Comparison of ENCODE assay signal across 11 mouse cellular contexts in genomic region chr13:100776710-100777109, GRCm38 (mm10). TPM values are rescaled to one million over a fixed set of nuclear protein-coding genes. Genes with fewer than 3 reads are reported as not detected.
DNase-seq lines count a peak whose midpoint lies in the region; ATAC-seq and TF ChIP-seq lines count a peak whose summit lies in the region.
"Had no signal": no experiment of that assay in that cellular context is flagged by ENCODE, and none has a peak within 500 bp of the region (broad histone marks: within the 10 kb centered on the region; RNA-seq: fewer than 3 reads in every experiment).

No protein-coding gene starts in this region.

- peak overlapping the region; percentile 31; the same call in 1 of the 2 replicates for H3K27ac ChIP-seq in hindbrain, embryonic 12.5 days
- H3K27ac ChIP-seq in hindbrain, embryonic 11.5 days (ENCODE audit: low read depth, low read length) = no peak overlapping the region
- H3K27ac ChIP-seq in stomach, embryonic 15.5 days = no peak overlapping the region
- H3K27ac ChIP-seq in stomach, postnatal 0 days (replicated peaks) = no peak overlapping the region
- H3K27ac ChIP-seq in liver, embryonic 12.5 days = peak overlapping the region; percentile 86

- WGBS in hindbrain, embryonic 12.5 days = 71% methylated on average over 6 of the region's 6 CpGs
- WGBS in hindbrain, embryonic 11.5 days = 68% methylated on average over 6 of the region's 6 CpGs
- 58% methylated on average over 6 of the region's 6 CpGs for WGBS in stomach, embryonic 15.5 days
- 56% methylated on average over 6 of the region's 6 CpGs for WGBS in stomach, postnatal 0 days
- WGBS in liver, embryonic 12.5 days (ENCODE audit: insufficient replicate concordance) = 51% methylated on average over 6 of the region's 6 CpGs

- H3K27me3 ChIP-seq in hindbrain, embryonic 12.5 days = no peaks in the 10 kb centered on the region
- no peaks in the 10 kb centered on the region for H3K27me3 ChIP-seq in hindbrain, embryonic 11.5 days (ENCODE audit: control insufficient read depth, insufficient read depth, low read length)
- H3K27me3 ChIP-seq in stomach, embryonic 15.5 days (replicated peaks) = no peaks in the 10 kb centered on the region
- H3K27me3 ChIP-seq in stomach, postnatal 0 days (ENCODE audit: control insufficient read depth, insufficient read depth, low read length) = no peaks in the 10 kb centered on the region
- H3K27me3 ChIP-seq in liver, embryonic 12.5 days (replicated peaks) = no peaks in the 10 kb centered on the region

- peaks cover 11% of the 10 kb centered on the region; the same call in 1 of the 2 replicates for H3K36me3 ChIP-seq in hindbrain, embryonic 12.5 days
- no peaks in the 10 kb centered on the region; the same call in 1 of the 2 replicates for H3K36me3 ChIP-seq in hindbrain, embryonic 11.5 days (ENCODE audit: control insufficient read depth, insufficient read depth, low read length)
- peaks cover 12% of the 10 kb centered on the region for H3K36me3 ChIP-seq in stomach, embryonic 15.5 days
- no peaks in the 10 kb centered on the region for H3K36me3 ChIP-seq in stomach, postnatal 0 days (ENCODE audit: control insufficient read depth, insufficient read depth, low read length)
- H3K36me3 ChIP-seq in liver, embryonic 12.5 days = peaks cover 74% of the 10 kb centered on the region

- H3K4me2 ChIP-seq in hindbrain, embryonic 12.5 days (replicated peaks) = 0 out of 2 replicates have a peak overlapping the region, but pooled peaks have one; percentile 91
- H3K4me2 ChIP-seq in hindbrain, embryonic 11.5 days (replicated peaks; ENCODE audit: low read depth, low read length) = no peak overlapping the region
- peak overlapping the region; percentile 88; the same call in 1 of the 2 replicates for H3K4me2 ChIP-seq in stomach, embryonic 15.5 days
- H3K4me2 ChIP-seq in stomach, postnatal 0 days (replicated peaks; ENCODE audit: low read depth) = no peak overlapping the region
- peak overlapping the region; percentile 91 for H3K4me2 ChIP-seq in liver, embryonic 12.5 days

- no peak for ATAC-seq in hindbrain, embryonic 12.5 days (ENCODE audit: low FRiP score)
- no peak for ATAC-seq in hindbrain, embryonic 11.5 days (ENCODE audit: low FRiP score)
- ATAC-seq in stomach, embryonic 15.5 days (ENCODE audit: insufficient read depth, low FRiP score, low read depth) = no peak
- ATAC-seq in stomach, postnatal 0 days (ENCODE audit: low FRiP score, low TSS enrichment) = no peak
- ATAC-seq in liver, embryonic 12.5 days = no peak
- ATAC-seq in granulocyte monocyte progenitor cell, adult 5-6 weeks (replicated peaks; ENCODE audit: poor library complexity, severe bottlenecking) = no peak

- DNase-seq in hindbrain, embryonic 11.5 days (ENCODE audit: low spot score) = no peak
- no peak for DNase-seq in stomach, postnatal 0 days (ENCODE audit: low spot score)
- no peak for DNase-seq in yolk sac, embryonic 10.5 days (ENCODE audit: low spot score)
- no peak for DNase-seq in adrenal gland, postnatal 10 days
- DNase-seq: gastrocnemius, adult 2 months; thymus, adult 18-20 months had no signal

- peak overlapping the region; percentile 75; the same call in 1 of the 2 replicates for H3K4me3 ChIP-seq in hindbrain, embryonic 12.5 days
- H3K4me3 ChIP-seq in hindbrain, embryonic 11.5 days (ENCODE audit: low read depth, low read length) = no peak overlapping the region
- no peak overlapping the region for H3K4me3 ChIP-seq in stomach, embryonic 15.5 days (replicated peaks)
- no peak overlapping the region for H3K4me3 ChIP-seq in stomach, postnatal 0 days (ENCODE audit: low read depth, low read length)
- no peak overlapping the region for H3K4me3 ChIP-seq in liver, embryonic 12.5 days

- H3K9me3 ChIP-seq in hindbrain, embryonic 12.5 days (replicated peaks) = no peaks in the 10 kb centered on the region
- no peaks in the 10 kb centered on the region for H3K9me3 ChIP-seq in hindbrain, embryonic 11.5 days (ENCODE audit: control insufficient read depth, low read length)
- H3K9me3 ChIP-seq in stomach, embryonic 15.5 days = no peaks in the 10 kb centered on the region
- no peaks in the 10 kb centered on the region for H3K9me3 ChIP-seq in stomach, postnatal 0 days (ENCODE audit: control insufficient read depth, low read length)
- H3K9me3 ChIP-seq in liver, embryonic 12.5 days (replicated peaks) = no peaks in the 10 kb centered on the region

- H3K4me1 ChIP-seq in hindbrain, embryonic 12.5 days = peaks cover 16% of the 10 kb centered on the region
- H3K4me1 ChIP-seq in hindbrain, embryonic 11.5 days (replicated peaks; ENCODE audit: control insufficient read depth, insufficient read depth, low read length) = no peaks in the 10 kb centered on the region
- H3K4me1 ChIP-seq in stomach, embryonic 15.5 days = peaks cover 3% of the 10 kb centered on the region
- 0 out of 2 replicates have a peak, but pooled peaks cover 4% of the 10 kb centered on the region for H3K4me1 ChIP-seq in stomach, postnatal 0 days (replicated peaks; ENCODE audit: control insufficient read depth, insufficient read depth)
- peaks cover 79% of the 10 kb centered on the region for H3K4me1 ChIP-seq in liver, embryonic 12.5 days

- no peak overlapping the region for H3K9ac ChIP-seq in hindbrain, embryonic 12.5 days
- H3K9ac ChIP-seq in hindbrain, embryonic 11.5 days (ENCODE audit: low read depth, low read length) = no peak overlapping the region
- H3K9ac ChIP-seq in stomach, embryonic 15.5 days = no peak overlapping the region
- H3K9ac ChIP-seq in stomach, postnatal 0 days (ENCODE audit: low read length) = no peak overlapping the region
- H3K9ac ChIP-seq in liver, embryonic 12.5 days = peak overlapping the region; percentile 89; the same call in 1 of the 2 replicates

- no peak for TF ChIP-seq CTCF in stomach, postnatal 0 days (IDR thresholded peaks at IDR 0.05; ENCODE audit: low read depth)

- TF ChIP-seq EP300 in stomach, postnatal 0 days (optimal IDR thresholded peaks at IDR 0.05) = no peak

RNA-seq across cellular contexts. Expression of gene Cenph, which starts 1.0 kb away (rescaled TPM):
- 29.1 and 31.3 TPM in 2 replicates for polyA plus RNA-seq in hindbrain, embryonic 12.5 days (2016; fragmentation: Nextera tagmentation; extraction: Ambion mirVana)
- 46.6 and 48.0 TPM in 2 replicates for polyA plus RNA-seq in hindbrain, embryonic 11.5 days (2014; fragmentation: Nextera tagmentation; extraction: Ambion mirVana)
- 28.0 and 33.9 TPM in 2 replicates for polyA plus RNA-seq in stomach, embryonic 15.5 days (2015; fragmentation: Nextera tagmentation; extraction: Ambion mirVana)
- polyA plus RNA-seq in stomach, postnatal 0 days (2015; fragmentation: Nextera tagmentation; extraction: Ambion mirVana) = 10.3 and 11.5 TPM in 2 replicates
- 45.3 and 47.4 TPM in 2 replicates for polyA plus RNA-seq in liver, embryonic 12.5 days (2016; fragmentation: Nextera tagmentation; extraction: Ambion mirVana)
- total RNA-seq in granulocyte monocyte progenitor cell, adult 5-6 weeks (2014; fragmentation: Nextera tagmentation) = 37.1 and 51.9 TPM in 2 replicates
- 56.6 and 69.5 TPM in 2 replicates for total RNA-seq in granulocyte monocyte progenitor cell, adult 5-6 weeks (2017)
- 1 to 10 TPM; 4.5 to 6.2 TPM for total RNA-seq in adrenal gland, postnatal 10 days (2021)
- total RNA-seq: gastrocnemius, adult 2 months; liver, adult 2 months had no signal

RNA-seq across cellular contexts. Expression of gene Ccnb1, which starts 9.7 kb away (rescaled TPM):
- polyA plus RNA-seq in hindbrain, embryonic 12.5 days (2016; fragmentation: Nextera tagmentation; extraction: Ambion mirVana) = 174 and 189 TPM in 2 replicates
- 322 and 345 TPM in 2 replicates for polyA plus RNA-seq in hindbrain, embryonic 11.5 days (2014; fragmentation: Nextera tagmentation; extraction: Ambion mirVana)
- 207 and 208 TPM in 2 replicates for polyA plus RNA-seq in stomach, embryonic 15.5 days (2015; fragmentation: Nextera tagmentation; extraction: Ambion mirVana)
- 34.5 and 47.0 TPM in 2 replicates for polyA plus RNA-seq in stomach, postnatal 0 days (2015; fragmentation: Nextera tagmentation; extraction: Ambion mirVana)
- polyA plus RNA-seq in liver, embryonic 12.5 days (2016; fragmentation: Nextera tagmentation; extraction: Ambion mirVana) = 284 and 289 TPM in 2 replicates
- 26.8 and 43.5 TPM in 2 replicates for total RNA-seq in granulocyte monocyte progenitor cell, adult 5-6 weeks (2014; fragmentation: Nextera tagmentation)
- total RNA-seq in granulocyte monocyte progenitor cell, adult 5-6 weeks (2017) = 231 and 274 TPM in 2 replicates
- total RNA-seq in adrenal gland, postnatal 10 days (2021) = 10 to 100 TPM; 25.6 to 35.0 TPM
- total RNA-seq: gastrocnemius, adult 2 months had no signal

RNA-seq across cellular contexts. Expression of gene Mrps36, which starts 32.3 kb away (rescaled TPM):
- 111 and 118 TPM in 2 replicates for polyA plus RNA-seq in hindbrain, embryonic 12.5 days (2016; fragmentation: Nextera tagmentation; extraction: Ambion mirVana)
- 135 and 139 TPM in 2 replicates for polyA plus RNA-seq in hindbrain, embryonic 11.5 days (2014; fragmentation: Nextera tagmentation; extraction: Ambion mirVana)
- polyA plus RNA-seq in stomach, embryonic 15.5 days (2015; fragmentation: Nextera tagmentation; extraction: Ambion mirVana) = 184 TPM in 2 replicates
- polyA plus RNA-seq in stomach, postnatal 0 days (2015; fragmentation: Nextera tagmentation; extraction: Ambion mirVana) = 147 and 162 TPM in 2 replicates
- 174 and 179 TPM in 2 replicates for polyA plus RNA-seq in liver, embryonic 12.5 days (2016; fragmentation: Nextera tagmentation; extraction: Ambion mirVana)
- total RNA-seq in granulocyte monocyte progenitor cell, adult 5-6 weeks (2014; fragmentation: Nextera tagmentation) = 73.2 and 108 TPM in 2 replicates
- total RNA-seq in granulocyte monocyte progenitor cell, adult 5-6 weeks (2017) = 71.7 and 102 TPM in 2 replicates
- total RNA-seq in adrenal gland, postnatal 10 days (2021) = 100 to 1,000 TPM; 235 to 250 TPM

RNA-seq across cellular contexts. Expression of gene Cdk7, which starts 46.0 kb away (rescaled TPM):
- 71.2 and 74.1 TPM in 2 replicates for polyA plus RNA-seq in hindbrain, embryonic 12.5 days (2016; fragmentation: Nextera tagmentation; extraction: Ambion mirVana)
- 78.0 TPM in 2 replicates for polyA plus RNA-seq in hindbrain, embryonic 11.5 days (2014; fragmentation: Nextera tagmentation; extraction: Ambion mirVana)
- 75.6 and 81.7 TPM in 2 replicates for polyA plus RNA-seq in stomach, embryonic 15.5 days (2015; fragmentation: Nextera tagmentation; extraction: Ambion mirVana)
- 50.9 and 52.8 TPM in 2 replicates for polyA plus RNA-seq in stomach, postnatal 0 days (2015; fragmentation: Nextera tagmentation; extraction: Ambion mirVana)
- polyA plus RNA-seq in liver, embryonic 12.5 days (2016; fragmentation: Nextera tagmentation; extraction: Ambion mirVana) = 60.1 TPM in 2 replicates
- 37.8 and 52.0 TPM in 2 replicates for total RNA-seq in granulocyte monocyte progenitor cell, adult 5-6 weeks (2014; fragmentation: Nextera tagmentation)
- total RNA-seq in granulocyte monocyte progenitor cell, adult 5-6 weeks (2017) = 43.3 and 54.5 TPM in 2 replicates
- 10 to 100 TPM; 42.2 to 42.3 TPM for total RNA-seq in adrenal gland, postnatal 10 days (2021)

RNA-seq across cellular contexts. Expression of gene Slc30a5, which starts 56.5 kb away (rescaled TPM):
- 43.5 and 51.2 TPM in 2 replicates for polyA plus RNA-seq in hindbrain, embryonic 12.5 days (2016; fragmentation: Nextera tagmentation; extraction: Ambion mirVana)
- 46.0 and 51.3 TPM in 2 replicates for polyA plus RNA-seq in hindbrain, embryonic 11.5 days (2014; fragmentation: Nextera tagmentation; extraction: Ambion mirVana)
- 58.4 and 64.3 TPM in 2 replicates for polyA plus RNA-seq in stomach, embryonic 15.5 days (2015; fragmentation: Nextera tagmentation; extraction: Ambion mirVana)
- 37.0 and 38.3 TPM in 2 replicates for polyA plus RNA-seq in stomach, postnatal 0 days (2015; fragmentation: Nextera tagmentation; extraction: Ambion mirVana)
- polyA plus RNA-seq in liver, embryonic 12.5 days (2016; fragmentation: Nextera tagmentation; extraction: Ambion mirVana) = 40.8 and 45.1 TPM in 2 replicates
- 97.0 and 97.9 TPM in 2 replicates for total RNA-seq in granulocyte monocyte progenitor cell, adult 5-6 weeks (2014; fragmentation: Nextera tagmentation)
- 96.8 and 111 TPM in 2 replicates for total RNA-seq in granulocyte monocyte progenitor cell, adult 5-6 weeks (2017)
- total RNA-seq in adrenal gland, postnatal 10 days (2021) = 10 to 100 TPM; 47.4 to 47.5 TPM

Comparison
In these comparisons a context has a peak if more than half of its experiments do, and no peak if none do; other contexts are left out.
1. H3K27ac ChIP-seq: peak in hindbrain, embryonic 12.5 days (single experiment) and liver, embryonic 12.5 days (single experiment); none in hindbrain, embryonic 11.5 days (single experiment), stomach, embryonic 15.5 days (single experiment) and stomach, postnatal 0 days (single experiment).
2. H3K4me2 ChIP-seq: peak in hindbrain, embryonic 12.5 days (single experiment), stomach, embryonic 15.5 days (single experiment) and liver, embryonic 12.5 days (single experiment); none in hindbrain, embryonic 11.5 days (single experiment) and stomach, postnatal 0 days (single experiment).